Mouse (Mus musculus) midbrain, embryonic 10.5 days (tissue): Measurements from ENCODE around the gene Prkce. TPM values are rescaled to one million over a fixed set of nuclear protein-coding genes. Genes with fewer than 3 reads are reported as not detected.
"Not testable (repeated sequence)": the region's sequence is repeated elsewhere in the genome, so short reads cannot be mapped to it uniquely, and the experiment has no call there.

Experiments used
- DNase-seq: peaks from one replicate; pipeline ENCODE4 v3.0.0-alpha.2; 2017; ENCODE audit warnings: low spot score
- H3K27ac ChIP-seq: fragments of 300-500 bp; sonication (generic); replicated peaks from 2 replicates; pipeline ENCODE4 v1.5.1; 2016; ENCODE audit warnings: mild to moderate bottlenecking
- H3K27me3 ChIP-seq: fragments of 300-500 bp; sonication (generic); 2 replicates; pipeline ENCODE4 v1.6.1; 2016; ENCODE audit warnings: low read depth, mild to moderate bottlenecking; ENCODE audit not compliant: poor library complexity, severe bottlenecking
- H3K36me3 ChIP-seq: fragments of 300-500 bp; sonication (generic); 2 replicates; pipeline ENCODE4 v1.6.1; 2016; ENCODE audit warnings: mild to moderate bottlenecking, moderate library complexity
- H3K4me1 ChIP-seq: fragments of 300-500 bp; sonication (generic); 2 replicates; pipeline ENCODE4 v1.6.1; 2016
- H3K4me3 ChIP-seq: fragments of 300-500 bp; sonication (generic); 2 replicates; pipeline ENCODE4 v1.5.1; 2016; ENCODE audit warnings: mild to moderate bottlenecking, moderate library complexity
- H3K9me3 ChIP-seq: fragments of 300-500 bp; sonication (generic); replicated peaks from 2 replicates; pipeline ENCODE4 v1.6.1; 2016; ENCODE audit warnings: mild to moderate bottlenecking
- WGBS: fragments of 180-500 bp; shearing (Covaris S2); methylation state at CpG from one replicate; pipeline ENCODE4 v1.1.7; 2016; 5-methylcytosine and 5-hydroxymethylcytosine counted together
- polyA plus RNA-seq: library from polyadenylated mRNA; unstranded; fragments of >200 nt; fragmentation: Nextera tagmentation; extraction: Ambion mirVana; gene quantifications from 2 replicates; pipeline ENCODE4 v1.2.1, GENCODE M21; 2016

The Prkce gene
- polyA plus RNA-seq, 1 experiment from 2014 or later = 2.9 TPM

DNA sequence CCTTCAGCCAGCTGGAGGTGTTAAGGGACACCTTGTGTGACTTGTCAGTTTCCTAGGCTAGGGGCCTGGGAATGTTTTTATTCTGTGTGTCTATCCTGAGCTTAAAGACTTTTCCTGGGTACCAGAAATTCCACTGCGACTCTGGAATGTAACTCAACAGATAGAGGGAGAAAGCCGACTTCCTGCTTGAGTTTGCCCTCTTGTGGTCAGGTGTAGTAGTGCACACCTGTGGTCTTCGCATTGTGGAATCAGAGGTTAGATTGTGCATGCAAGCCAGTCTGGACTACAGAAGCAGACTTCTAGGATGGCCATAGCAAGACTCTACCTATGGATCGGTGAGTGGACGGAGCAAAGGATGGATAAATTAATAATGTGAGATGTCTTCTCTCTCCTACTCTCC, 304.1 kb downstream of the Prkce start:
- no peaks in the 10 kb centered on the region for H3K9me3 ChIP-seq
- no peaks in the 10 kb centered on the region for H3K36me3 ChIP-seq
- H3K27ac ChIP-seq = no peak overlapping the region
- no peak overlapping the region for H3K4me3 ChIP-seq
- 50% methylated on average over 5 of the region's 5 CpGs for WGBS
- peaks cover 28% of the 10 kb centered on the region for H3K4me1 ChIP-seq
- DNase-seq = no peak
- peaks cover 38% of the 10 kb centered on the region for H3K27me3 ChIP-seq

GRCm38 (mm10) chr17:86476674-86477073, 309.1 kb downstream of the Prkce start:
- Histone ChIP-seq H3K36me3 (no peaks in the 10 kb centered on the region), H3K9me3 (no peaks in the 10 kb centered on the region), H3K4me1 (no peaks in the 10 kb centered on the region), H3K27me3 (no peaks in the 10 kb centered on the region), H3K27ac (no peak overlapping the region), H3K4me3 (no peak overlapping the region)
- WGBS = 89% methylated on average over 10 of the region's 10 CpGs
- DNase-seq = no peak

DNA sequence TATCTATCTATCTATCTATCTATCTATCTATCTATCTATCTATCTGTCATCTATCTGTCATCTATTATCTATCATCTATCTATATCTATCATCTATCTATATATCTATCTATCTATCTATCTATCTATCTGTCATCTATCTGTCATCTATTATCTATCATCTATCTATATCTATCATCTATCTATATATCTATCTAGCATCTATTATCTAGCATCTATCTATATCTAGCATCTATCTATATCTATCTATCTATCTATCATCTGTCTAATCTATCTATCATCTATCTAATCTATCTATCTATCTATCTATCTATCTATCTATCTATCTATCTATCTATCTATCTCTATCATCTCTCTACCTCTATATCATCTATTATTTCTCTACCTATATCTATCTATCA, 309.8 kb downstream of the Prkce start:
- not testable (repeated sequence) for H3K9me3 ChIP-seq, H3K4me1 ChIP-seq, H3K27ac ChIP-seq, DNase-seq, H3K36me3 ChIP-seq, H3K27me3 ChIP-seq, H3K4me3 ChIP-seq

GRCm38 (mm10) chr17:86479406-86479805, 311.8 kb downstream of the Prkce start:
- H3K4me1 ChIP-seq = peaks cover 2% of the 10 kb centered on the region; the same call in 1 of the 2 replicates
- no peaks in the 10 kb centered on the region for H3K36me3 ChIP-seq
- WGBS = 90% methylated on average over 10 of the region's 10 CpGs
- no peak overlapping the region for H3K4me3 ChIP-seq
- no peaks in the 10 kb centered on the region for H3K9me3 ChIP-seq
- no peaks in the 10 kb centered on the region for H3K27me3 ChIP-seq
- no peak for DNase-seq
- no peak overlapping the region for H3K27ac ChIP-seq

DNA sequence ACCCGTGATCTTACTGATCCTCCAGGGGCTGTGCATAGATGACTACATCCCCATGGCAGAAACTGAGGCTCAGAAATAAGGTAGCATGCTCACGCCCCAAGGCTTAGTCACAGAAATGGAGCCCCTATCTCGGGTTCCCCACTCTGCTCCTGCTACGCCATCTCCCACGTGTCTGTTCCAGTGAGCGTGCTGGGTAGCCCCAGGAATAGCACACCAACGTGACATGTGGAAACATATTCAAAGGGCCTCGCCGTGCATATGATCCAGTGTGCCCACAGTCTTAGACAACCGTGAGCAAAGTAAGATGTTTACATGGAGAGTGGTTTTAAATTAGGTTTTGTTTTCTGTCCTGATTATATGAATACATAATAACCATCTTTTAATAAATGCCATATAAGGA, 315.1 kb downstream of the Prkce start:
- 93% methylated on average over 10 of the region's 10 CpGs for WGBS
- Histone ChIP-seq H3K4me3 (no peak overlapping the region), H3K9me3 (no peaks in the 10 kb centered on the region), H3K27ac (no peak overlapping the region), H3K27me3 (no peaks in the 10 kb centered on the region), H3K4me1 (peaks cover 7% of the 10 kb centered on the region; the same call in 1 of the 2 replicates), H3K36me3 (no peaks in the 10 kb centered on the region)
- DNase-seq = no peak

DNA sequence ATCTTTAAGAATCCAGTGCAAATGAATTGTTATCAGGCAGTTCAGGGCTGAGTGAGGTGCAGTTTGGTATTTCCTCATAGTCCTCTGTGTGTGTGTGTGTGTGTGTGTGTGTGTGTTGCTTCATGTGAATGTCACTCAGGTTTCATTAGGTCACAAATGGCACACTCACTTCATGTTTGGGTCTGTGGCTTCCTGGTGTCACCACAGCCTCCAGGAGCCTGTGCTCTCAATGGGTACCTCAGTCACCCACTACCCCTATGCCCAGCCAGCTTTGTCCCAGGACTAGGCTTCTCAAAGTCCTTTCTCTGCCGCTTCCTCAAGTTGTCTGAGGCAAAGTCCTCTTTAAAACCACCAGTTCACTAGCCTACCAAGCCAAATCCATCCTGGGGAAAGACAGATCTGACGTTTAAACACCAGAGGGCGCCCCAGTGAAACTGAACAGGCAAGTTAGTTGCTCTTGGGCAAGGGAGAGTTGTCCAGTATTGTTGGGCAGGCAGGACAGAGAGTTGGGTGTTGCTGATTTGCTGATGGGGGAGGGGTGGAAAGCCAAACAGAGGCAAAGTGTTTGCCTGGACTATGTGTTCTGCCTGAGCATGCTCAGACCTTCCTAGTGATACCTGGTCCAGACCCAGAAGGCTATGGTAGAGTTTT, 316.6 kb downstream of the Prkce start:
- H3K4me3 ChIP-seq = no peak overlapping the region
- WGBS = 5% methylated on average over 3 of the region's 3 CpGs
- no peaks in the 10 kb centered on the region for H3K36me3 ChIP-seq
- H3K27me3 ChIP-seq = no peaks in the 10 kb centered on the region
- peaks cover 7% of the 10 kb centered on the region; the same call in 1 of the 2 replicates for H3K4me1 ChIP-seq
- peak; percentile 76 for DNase-seq
- no peak overlapping the region for H3K27ac ChIP-seq
- H3K9me3 ChIP-seq = no peaks in the 10 kb centered on the region

- no peak overlapping the region for H3K27ac ChIP-seq
- DNase-seq = no peak
- H3K27me3 ChIP-seq = no peaks in the 10 kb centered on the region
- H3K36me3 ChIP-seq = no peaks in the 10 kb centered on the region
- peaks cover 7% of the 10 kb centered on the region; the same call in 1 of the 2 replicates for H3K4me1 ChIP-seq
- H3K4me3 ChIP-seq = no peak overlapping the region
- 93% methylated on average over 5 of the region's 5 CpGs for WGBS
- no peaks in the 10 kb centered on the region for H3K9me3 ChIP-seq
These were observed 319.1 kb downstream of the Prkce start for GRCm38 (mm10) chr17:86486657-86487056.

DNA sequence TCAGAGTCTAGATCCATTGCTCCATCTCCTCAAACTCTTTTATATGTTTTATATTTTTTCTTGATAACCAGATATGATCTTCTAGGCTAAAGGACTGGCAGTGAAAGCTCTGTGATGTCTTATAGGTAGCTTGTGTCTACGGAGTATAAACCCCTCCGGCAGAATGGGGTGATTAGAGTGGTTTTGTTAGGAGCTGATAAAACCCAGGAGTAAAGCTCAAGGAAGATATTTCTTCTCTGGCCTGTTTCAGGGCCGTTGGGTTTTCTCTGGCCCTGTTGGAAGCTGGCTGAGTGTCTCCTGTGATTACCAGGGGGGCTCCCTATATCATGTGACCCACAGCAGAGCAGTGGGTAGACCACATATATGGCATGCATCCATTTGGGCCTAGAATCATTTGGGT, 319.9 kb downstream of the Prkce start:
- Histone ChIP-seq H3K4me1 (peaks cover 7% of the 10 kb centered on the region; the same call in 1 of the 2 replicates), H3K9me3 (no peaks in the 10 kb centered on the region), H3K27ac (no peak overlapping the region), H3K4me3 (no peak overlapping the region), H3K27me3 (no peaks in the 10 kb centered on the region), H3K36me3 (no peaks in the 10 kb centered on the region)
- 91% methylated on average over 3 of the region's 3 CpGs for WGBS
- no peak for DNase-seq

DNA sequence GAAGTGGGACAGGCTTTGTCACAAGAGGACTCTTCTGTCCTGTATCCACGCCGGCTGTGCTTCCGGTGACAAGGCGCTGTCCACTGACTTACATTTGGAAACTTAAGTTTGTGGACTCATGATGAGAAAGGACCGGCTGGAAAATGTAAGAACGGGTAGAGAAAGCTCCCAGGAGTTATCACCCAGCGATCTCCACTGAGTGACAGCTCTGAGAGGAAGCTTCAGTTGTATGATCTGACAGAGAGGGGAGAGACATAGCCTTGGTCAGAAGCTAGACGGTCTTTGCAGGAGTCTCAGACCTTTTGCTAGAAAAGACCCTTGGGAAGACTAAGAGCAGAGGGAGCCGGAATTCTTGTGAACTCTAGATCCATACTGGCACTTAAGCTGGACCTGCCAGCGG, 322.2 kb downstream of the Prkce start:
- 93% methylated on average over 10 of the region's 10 CpGs for WGBS

GRCm38 (mm10) chr17:86492376-86492775, 324.8 kb downstream of the Prkce start:
- no peaks in the 10 kb centered on the region for H3K4me1 ChIP-seq
- DNase-seq = no peak
- no peak overlapping the region for H3K4me3 ChIP-seq
- H3K36me3 ChIP-seq = no peaks in the 10 kb centered on the region
- H3K27ac ChIP-seq = no peak overlapping the region
- H3K9me3 ChIP-seq = no peaks in the 10 kb centered on the region
- 89% methylated on average over 7 of the region's 7 CpGs for WGBS
- H3K27me3 ChIP-seq = no peaks in the 10 kb centered on the region

More for the DNA sequence above, 322.2 kb downstream of the Prkce start:
- DNase-seq = no peak
- Histone ChIP-seq H3K4me1 (0 out of 2 replicates have a peak, but pooled peaks cover under 1% of the 10 kb centered on the region), H3K27me3 (no peaks in the 10 kb centered on the region), H3K36me3 (no peaks in the 10 kb centered on the region), H3K9me3 (no peaks in the 10 kb centered on the region), H3K27ac (no peak overlapping the region), H3K4me3 (no peak overlapping the region)

GRCm38 (mm10) chr17:86493891-86494420, 326.4 kb downstream of the Prkce start:
- Histone ChIP-seq H3K4me1 (no peaks in the 10 kb centered on the region), H3K27me3 (no peaks in the 10 kb centered on the region), H3K9me3 (no peaks in the 10 kb centered on the region), H3K4me3 (no peak overlapping the region), H3K27ac (no peak overlapping the region), H3K36me3 (no peaks in the 10 kb centered on the region)
- no peak for DNase-seq
- 84% methylated on average over 8 of the region's 8 CpGs for WGBS

DNA sequence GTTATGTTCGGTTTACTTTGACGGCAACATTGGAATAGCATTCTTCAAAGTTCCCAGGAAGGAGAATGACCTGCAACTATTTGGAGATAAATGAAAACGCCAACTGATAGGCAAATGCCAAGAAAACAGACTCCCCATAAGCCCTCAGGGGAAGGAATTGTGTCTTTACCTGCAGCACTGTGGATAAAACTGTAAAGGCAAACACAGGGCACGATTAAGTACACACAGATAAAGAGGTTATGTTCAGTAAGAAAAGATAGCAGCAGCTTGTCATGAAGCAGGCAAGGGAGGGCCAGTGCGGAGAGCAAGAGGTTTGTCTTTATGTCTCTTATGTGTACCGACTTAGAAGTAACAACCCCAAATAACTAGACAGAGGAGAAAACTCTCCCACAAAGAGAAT, 326.9 kb downstream of the Prkce start:
- Histone ChIP-seq H3K4me3 (no peak overlapping the region), H3K4me1 (no peaks in the 10 kb centered on the region), H3K9me3 (no peaks in the 10 kb centered on the region), H3K27ac (no peak overlapping the region), H3K36me3 (no peaks in the 10 kb centered on the region), H3K27me3 (no peaks in the 10 kb centered on the region)
- WGBS = 92% methylated on average over 6 of the region's 6 CpGs
- no peak for DNase-seq

DNA sequence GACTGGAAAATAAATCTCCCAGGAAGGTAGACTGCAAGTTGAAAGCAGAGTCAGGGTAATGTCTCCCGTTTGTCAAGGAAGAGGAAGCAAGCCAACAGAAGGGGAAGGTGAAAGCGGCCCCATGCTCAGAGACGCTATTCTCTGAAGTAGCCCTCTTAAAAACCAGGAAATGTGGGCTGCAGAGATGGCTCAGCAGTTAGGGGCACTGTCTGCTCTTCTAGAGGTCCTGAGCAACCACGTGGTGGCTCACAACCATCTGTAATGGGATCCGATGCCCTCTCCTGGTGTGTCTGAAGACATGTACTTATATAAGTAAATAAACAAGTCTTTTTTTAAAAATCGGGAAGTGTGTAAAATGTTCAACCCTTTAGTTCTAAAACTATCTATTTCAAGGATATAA, 327.3 kb downstream of the Prkce start:
- H3K27ac ChIP-seq = no peak overlapping the region
- H3K4me3 ChIP-seq = no peak overlapping the region
- H3K36me3 ChIP-seq = no peaks in the 10 kb centered on the region
- no peaks in the 10 kb centered on the region for H3K9me3 ChIP-seq
- 82% methylated on average over 6 of the region's 6 CpGs for WGBS
- no peak for DNase-seq
- H3K27me3 ChIP-seq = no peaks in the 10 kb centered on the region
- H3K4me1 ChIP-seq = no peaks in the 10 kb centered on the region
